Mouse (Mus musculus) liver, embryonic 15.5 days (tissue): ENCODE measurements around the gene Slc5a10. TPM values are rescaled to one million over a fixed set of nuclear protein-coding genes. Genes with fewer than 3 reads are reported as not detected.

ENCODE experiments used
- ATAC-seq: fragments of 200-750 bp; cut with Nextera tagmentation; 2 replicates; pipeline ENCODE4 v1.8.0; 2017; ENCODE audit warnings: moderate number of reproducible peaks, mild to moderate bottlenecking, moderate library complexity; ENCODE audit not compliant: insufficient read depth
- H3K27ac ChIP-seq: fragments of 300-500 bp; sonication (generic); replicated peaks from 2 replicates; pipeline ENCODE4 v1.5.1; 2015; ENCODE audit warnings: mild to moderate bottlenecking, inconsistent platforms
- H3K27me3 ChIP-seq: fragments of 300-500 bp; sonication (generic); 2 replicates; pipeline ENCODE4 v1.6.1; 2015; ENCODE audit warnings: mild to moderate bottlenecking, inconsistent platforms
- H3K36me3 ChIP-seq: fragments of 300-500 bp; sonication (generic); replicated peaks from 2 replicates; pipeline ENCODE4 v1.6.1; 2015; ENCODE audit warnings: moderate library complexity, mild to moderate bottlenecking, inconsistent platforms
- H3K4me1 ChIP-seq: fragments of 300-500 bp; sonication (generic); replicated peaks from 2 replicates; pipeline ENCODE4 v1.6.1; 2015; ENCODE audit warnings: inconsistent platforms
- H3K4me2 ChIP-seq: fragments of 300-500 bp; sonication (generic); 2 replicates; pipeline ENCODE4 v1.6.1; 2015; ENCODE audit warnings: moderate library complexity, mild to moderate bottlenecking, inconsistent platforms
- H3K4me3 ChIP-seq: fragments of 300-500 bp; sonication (generic); replicated peaks from 2 replicates; pipeline ENCODE4 v1.5.1; 2015; ENCODE audit warnings: mild to moderate bottlenecking, inconsistent platforms
- H3K9ac ChIP-seq: fragments of 300-500 bp; sonication (generic); 2 replicates; pipeline ENCODE4 v1.6.1; 2015; ENCODE audit warnings: moderate library complexity, mild to moderate bottlenecking, inconsistent platforms
- H3K9me3 ChIP-seq: fragments of 300-500 bp; sonication (generic); replicated peaks from 2 replicates; pipeline ENCODE4 v1.6.1; 2016; ENCODE audit warnings: inconsistent platforms
- WGBS: fragments of 180-500 bp; shearing (Covaris S2); methylation state at CpG from one replicate; pipeline ENCODE4 v1.1.7; 2015; ENCODE audit warnings: mixed read lengths; ENCODE audit not compliant: insufficient replicate concordance; 5-methylcytosine and 5-hydroxymethylcytosine counted together
- polyA plus RNA-seq: library from polyadenylated mRNA; unstranded; fragments of >200 nt; fragmentation: Nextera tagmentation; extraction: Ambion mirVana; gene quantifications from 2 replicates; pipeline ENCODE4 v1.2.1, GENCODE M21; 2015

Slc5a10 gene
- polyA plus RNA-seq, 1 experiment from 2014 or later = not detected

DNA sequence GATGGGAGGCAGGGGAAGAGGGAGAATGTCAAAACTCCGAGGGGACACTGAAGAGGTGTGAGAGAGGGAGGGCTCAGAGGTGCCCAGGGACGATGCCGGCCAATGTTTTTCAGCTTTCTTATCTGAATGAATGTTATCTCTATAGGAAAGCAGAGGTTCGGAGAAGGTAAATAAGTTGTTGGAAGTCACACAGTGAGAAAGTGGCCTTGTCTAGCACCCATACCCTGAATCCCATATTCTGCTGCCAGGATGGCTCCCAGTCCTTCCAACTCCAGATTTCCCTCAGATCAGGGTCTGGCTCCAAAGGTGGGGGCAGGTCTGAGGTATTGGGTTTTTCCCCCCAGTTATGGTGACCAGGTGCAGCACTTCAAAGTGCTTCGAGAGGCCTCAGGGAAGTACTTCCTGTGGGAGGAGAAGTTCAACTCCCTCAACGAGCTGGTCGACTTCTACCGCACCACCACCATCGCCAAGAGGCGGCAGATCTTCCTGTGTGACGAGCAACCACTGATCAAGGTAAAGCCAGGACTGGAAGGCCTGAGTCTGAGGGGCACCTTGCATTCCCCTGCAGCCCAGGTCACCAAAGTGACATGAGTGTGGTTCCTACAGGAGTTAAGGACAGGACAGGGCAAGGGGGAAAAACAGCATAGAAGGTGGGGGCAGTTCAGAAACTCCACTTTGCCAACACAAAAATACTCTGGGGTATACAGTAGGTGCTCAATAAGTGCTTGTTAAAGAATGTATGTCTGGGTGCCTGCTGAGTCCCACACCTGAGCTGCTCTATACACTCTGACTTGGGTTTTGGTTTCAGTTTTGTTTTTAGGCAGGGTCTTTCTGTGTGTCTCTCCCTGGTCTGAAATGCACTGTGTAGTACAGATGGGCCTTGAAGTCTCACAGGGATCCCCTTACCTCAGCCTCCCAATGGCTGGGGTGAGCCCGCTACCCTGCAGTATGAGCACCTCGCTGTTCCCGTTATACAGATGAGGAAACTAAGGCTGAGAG, 50.8 kb downstream of the Slc5a10 start:
- no peak overlapping the region for H3K4me3 ChIP-seq
- H3K9ac ChIP-seq = no peak overlapping the region
- H3K27ac ChIP-seq = no peak overlapping the region
- 0 out of 2 replicates have a peak, but pooled peaks cover 3% of the 10 kb centered on the region for H3K4me1 ChIP-seq
- H3K27me3 ChIP-seq = peaks cover 14% of the 10 kb centered on the region
- H3K4me2 ChIP-seq = no peak overlapping the region
- WGBS = 49% methylated on average over 14 of the region's 14 CpGs
- H3K9me3 ChIP-seq = no peaks in the 10 kb centered on the region
- no peaks in the 10 kb centered on the region for H3K36me3 ChIP-seq
- ATAC-seq = no peak

DNA sequence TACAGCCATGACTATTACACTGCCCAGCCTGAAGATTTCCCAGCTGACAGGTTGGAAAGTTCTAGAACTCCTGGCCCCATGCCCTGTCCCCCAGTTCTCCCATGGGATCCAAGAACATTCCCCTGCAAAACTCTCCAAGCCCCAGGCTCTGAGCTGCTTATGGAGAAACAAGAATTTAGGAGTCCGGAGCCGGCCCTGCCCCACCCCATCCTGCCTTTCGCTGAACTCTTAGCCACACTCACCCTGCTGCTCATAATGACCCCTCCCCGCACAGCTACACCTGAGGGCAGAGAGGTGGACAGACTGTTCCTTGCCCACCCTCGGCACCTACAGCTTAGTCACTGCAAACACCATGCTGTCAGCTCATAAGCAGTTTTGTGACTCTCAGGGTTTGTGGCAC, 52.8 kb downstream of the Slc5a10 start:
- no peak overlapping the region for H3K4me2 ChIP-seq
- H3K4me3 ChIP-seq = no peak overlapping the region
- H3K27me3 ChIP-seq = no peaks in the 10 kb centered on the region
- no peak for ATAC-seq
- no peak overlapping the region for H3K27ac ChIP-seq
- no peaks in the 10 kb centered on the region for H3K4me1 ChIP-seq
- WGBS = 74% methylated on average over 5 of the region's 5 CpGs
- H3K9ac ChIP-seq = no peak overlapping the region
- H3K36me3 ChIP-seq = no peaks in the 10 kb centered on the region
- no peaks in the 10 kb centered on the region for H3K9me3 ChIP-seq

DNA sequence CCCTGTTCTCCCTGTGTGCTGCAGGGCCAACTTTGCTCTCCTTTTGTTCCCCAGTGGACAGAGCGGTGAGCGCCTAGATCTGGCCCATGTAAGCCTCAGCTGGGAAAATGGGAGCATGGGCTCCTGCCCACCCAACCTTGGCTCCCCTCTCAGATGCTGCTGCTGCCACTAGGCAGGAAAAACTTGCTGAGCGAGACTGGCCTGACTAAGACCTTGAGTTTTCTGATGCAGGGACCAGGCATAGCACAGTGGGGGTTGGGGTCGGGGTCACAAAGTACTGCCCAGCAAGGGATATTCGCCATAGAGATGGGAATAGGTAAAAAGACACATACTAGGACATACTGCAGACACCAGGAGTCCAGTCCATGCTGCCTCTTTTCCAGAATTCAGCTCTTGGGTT, 53.4 kb downstream of the Slc5a10 start:
- Histone ChIP-seq H3K27ac (no peak overlapping the region), H3K4me2 (no peak overlapping the region), H3K9ac (no peak overlapping the region), H3K36me3 (no peaks in the 10 kb centered on the region), H3K9me3 (no peaks in the 10 kb centered on the region), H3K27me3 (no peaks in the 10 kb centered on the region), H3K4me1 (no peaks in the 10 kb centered on the region), H3K4me3 (no peak overlapping the region)
- ATAC-seq = no peak
- WGBS = 67% methylated on average over 5 of the region's 5 CpGs

DNA sequence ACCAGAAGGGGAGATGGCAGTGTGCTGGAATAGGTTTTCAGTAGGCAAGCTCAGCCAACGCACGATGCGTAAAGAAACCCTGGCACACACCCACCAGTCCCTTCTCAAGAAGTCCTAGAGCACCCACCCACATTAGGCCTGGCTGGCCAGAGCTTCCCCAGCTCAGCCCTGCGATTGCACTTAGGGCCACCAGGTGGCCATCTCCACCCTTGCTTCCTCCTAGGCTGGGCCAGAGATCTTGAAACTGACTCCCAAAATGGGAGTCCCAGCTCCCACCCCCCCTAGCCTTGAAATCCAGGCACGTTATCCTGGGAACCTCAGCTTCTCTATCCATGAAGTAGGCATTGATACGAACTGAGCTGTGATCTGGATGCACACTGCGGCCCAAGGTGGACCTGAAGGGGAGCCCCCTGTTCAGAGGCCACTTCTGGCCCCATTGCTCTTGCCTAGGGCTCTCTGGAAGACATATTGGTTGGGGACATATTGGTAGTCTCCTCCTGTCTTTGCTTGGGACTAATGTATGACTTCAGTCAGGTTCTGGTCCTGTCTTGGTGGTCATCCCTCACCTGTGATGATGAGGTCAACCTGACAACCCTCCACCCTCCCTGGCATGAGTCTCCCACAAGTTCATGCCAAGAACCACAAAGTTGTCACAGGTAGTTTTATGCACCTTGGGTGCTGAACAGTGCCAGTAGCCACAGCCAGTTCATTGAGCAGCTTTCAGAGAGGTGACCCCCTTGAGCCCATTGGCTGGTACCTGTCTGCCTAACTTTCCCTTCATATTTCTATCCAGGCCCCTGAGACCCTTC, 54.4 kb downstream of the Slc5a10 start:
- Histone ChIP-seq H3K27ac (no peak overlapping the region), H3K9ac (no peak overlapping the region), H3K9me3 (no peaks in the 10 kb centered on the region), H3K4me3 (no peak overlapping the region), H3K4me2 (no peak overlapping the region), H3K27me3 (no peaks in the 10 kb centered on the region), H3K4me1 (no peaks in the 10 kb centered on the region), H3K36me3 (no peaks in the 10 kb centered on the region)
- 51% methylated on average over 7 of the region's 7 CpGs for WGBS
- no peak for ATAC-seq

DNA sequence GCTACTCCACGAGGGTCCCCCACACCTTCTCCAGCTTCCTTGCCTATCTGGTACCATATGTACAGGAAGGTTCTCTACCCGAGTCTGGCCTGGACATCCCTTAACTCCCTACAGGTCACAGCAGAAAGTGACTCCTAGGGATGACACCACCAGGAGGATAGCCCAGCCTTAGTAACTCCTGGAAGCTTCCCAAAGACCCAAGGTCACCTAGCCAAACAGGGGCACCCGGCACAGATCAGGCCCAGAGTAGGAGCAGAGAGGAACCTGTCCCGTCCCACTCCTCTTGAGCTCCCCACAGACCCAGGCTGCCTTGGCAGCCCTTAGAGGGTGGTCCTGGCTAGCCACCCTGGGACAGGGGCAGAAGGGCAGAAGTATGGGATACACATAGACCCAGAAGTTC, 55.2 kb downstream of the Slc5a10 start:
- no peaks in the 10 kb centered on the region for H3K36me3 ChIP-seq
- no peak overlapping the region for H3K4me3 ChIP-seq
- WGBS = 52% methylated on average over 4 of the region's 4 CpGs
- H3K27me3 ChIP-seq = no peaks in the 10 kb centered on the region
- H3K4me1 ChIP-seq = no peaks in the 10 kb centered on the region
- no peak overlapping the region for H3K27ac ChIP-seq
- no peak for ATAC-seq
- H3K9me3 ChIP-seq = no peaks in the 10 kb centered on the region
- no peak overlapping the region for H3K9ac ChIP-seq
- no peak overlapping the region for H3K4me2 ChIP-seq

DNA sequence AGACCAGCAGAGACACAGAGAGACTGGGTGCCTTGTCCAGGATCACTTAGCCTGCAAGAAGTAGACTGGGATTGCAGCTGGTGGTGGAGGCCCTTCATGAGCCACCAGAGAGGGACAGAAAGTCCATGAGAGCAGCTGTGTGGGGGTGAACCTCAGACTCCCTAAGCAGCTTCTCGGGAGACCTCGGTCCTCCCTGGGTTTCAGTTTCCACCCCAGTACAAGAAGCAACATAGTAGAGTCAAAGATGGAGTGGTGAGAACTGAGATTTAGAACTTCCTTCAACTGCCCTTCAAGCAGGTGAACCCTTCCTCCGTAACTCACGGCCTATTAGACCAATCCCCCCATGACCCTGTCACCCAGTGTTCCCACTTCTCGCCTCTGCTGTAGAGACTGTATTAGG, 58.4 kb downstream of the Slc5a10 start:
- 76% methylated on average over 5 of the region's 5 CpGs for WGBS
- no peak for ATAC-seq
- no peaks in the 10 kb centered on the region for H3K4me1 ChIP-seq

DNA sequence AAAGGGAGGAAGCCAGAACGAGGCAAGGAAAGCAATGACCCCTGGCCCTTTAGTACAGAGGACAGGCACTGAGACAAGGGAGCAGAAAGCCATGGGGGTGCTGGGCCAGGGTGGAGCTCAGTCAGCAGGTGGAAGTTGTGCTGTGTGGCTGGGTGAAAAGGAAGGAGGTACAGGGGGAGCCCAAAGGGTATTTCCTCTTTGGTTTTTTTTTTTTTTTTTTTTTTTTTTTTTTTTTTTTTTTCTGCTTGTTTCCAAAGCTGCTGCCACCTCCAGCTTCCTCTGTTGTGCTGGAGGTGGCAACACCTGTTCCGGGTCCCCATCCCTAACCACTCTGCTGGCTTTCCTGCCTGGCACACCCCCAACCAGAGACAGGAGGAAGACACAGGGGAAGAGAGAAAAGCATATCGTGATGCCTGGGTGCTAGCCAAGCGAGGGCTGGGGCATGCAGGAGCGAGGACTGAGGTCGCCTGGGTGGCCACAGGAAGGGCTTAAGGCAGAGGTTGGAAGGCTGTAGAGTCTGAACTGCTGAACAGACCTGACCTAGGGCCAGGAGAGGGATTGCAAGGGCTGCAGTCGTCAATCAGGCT, 59.7 kb downstream of the Slc5a10 start:
- no peaks in the 10 kb centered on the region for H3K9me3 ChIP-seq
- no peaks in the 10 kb centered on the region for H3K4me1 ChIP-seq
- no peak for ATAC-seq
- 36% methylated on average over 7 of the region's 7 CpGs for WGBS
- no peaks in the 10 kb centered on the region for H3K27me3 ChIP-seq
- no peak overlapping the region for H3K9ac ChIP-seq
- H3K36me3 ChIP-seq = no peaks in the 10 kb centered on the region
- no peak overlapping the region for H3K27ac ChIP-seq
- no peak overlapping the region for H3K4me2 ChIP-seq
- no peak overlapping the region for H3K4me3 ChIP-seq

More for the DNA sequence above, 58.4 kb downstream of the Slc5a10 start:
- H3K36me3 ChIP-seq = no peaks in the 10 kb centered on the region
- H3K9me3 ChIP-seq = no peaks in the 10 kb centered on the region
- no peak overlapping the region for H3K4me2 ChIP-seq
- no peak overlapping the region for H3K27ac ChIP-seq
- no peak overlapping the region for H3K9ac ChIP-seq
- H3K27me3 ChIP-seq = no peaks in the 10 kb centered on the region
- no peak overlapping the region for H3K4me3 ChIP-seq

DNA sequence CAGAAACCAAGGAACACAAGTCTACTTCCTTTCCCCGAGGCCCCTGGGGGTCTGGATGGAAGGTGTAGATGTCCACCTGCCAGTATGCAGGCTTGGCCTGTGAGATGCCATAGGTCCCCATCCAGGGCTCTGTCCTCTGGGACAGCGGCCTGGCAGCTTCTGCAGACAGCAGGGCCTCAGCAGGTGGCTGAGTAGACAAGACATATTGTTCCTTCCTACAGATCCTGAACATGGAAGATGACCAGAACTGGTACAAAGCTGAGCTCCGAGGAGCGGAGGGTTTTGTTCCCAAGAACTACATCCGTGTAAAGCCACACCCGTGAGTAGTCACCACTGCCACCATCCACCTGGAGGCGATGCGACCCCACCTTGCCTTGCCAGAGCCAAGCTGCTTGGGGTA, 60.6 kb downstream of the Slc5a10 start:
- H3K36me3 ChIP-seq = no peaks in the 10 kb centered on the region
- H3K27ac ChIP-seq = no peak overlapping the region
- no peak overlapping the region for H3K4me3 ChIP-seq
- H3K4me1 ChIP-seq = no peaks in the 10 kb centered on the region
- H3K9me3 ChIP-seq = no peaks in the 10 kb centered on the region
- H3K9ac ChIP-seq = no peak overlapping the region
- ATAC-seq = no peak
- WGBS = 57% methylated on average over 8 of the region's 8 CpGs
- H3K4me2 ChIP-seq = no peak overlapping the region
- no peaks in the 10 kb centered on the region for H3K27me3 ChIP-seq

DNA sequence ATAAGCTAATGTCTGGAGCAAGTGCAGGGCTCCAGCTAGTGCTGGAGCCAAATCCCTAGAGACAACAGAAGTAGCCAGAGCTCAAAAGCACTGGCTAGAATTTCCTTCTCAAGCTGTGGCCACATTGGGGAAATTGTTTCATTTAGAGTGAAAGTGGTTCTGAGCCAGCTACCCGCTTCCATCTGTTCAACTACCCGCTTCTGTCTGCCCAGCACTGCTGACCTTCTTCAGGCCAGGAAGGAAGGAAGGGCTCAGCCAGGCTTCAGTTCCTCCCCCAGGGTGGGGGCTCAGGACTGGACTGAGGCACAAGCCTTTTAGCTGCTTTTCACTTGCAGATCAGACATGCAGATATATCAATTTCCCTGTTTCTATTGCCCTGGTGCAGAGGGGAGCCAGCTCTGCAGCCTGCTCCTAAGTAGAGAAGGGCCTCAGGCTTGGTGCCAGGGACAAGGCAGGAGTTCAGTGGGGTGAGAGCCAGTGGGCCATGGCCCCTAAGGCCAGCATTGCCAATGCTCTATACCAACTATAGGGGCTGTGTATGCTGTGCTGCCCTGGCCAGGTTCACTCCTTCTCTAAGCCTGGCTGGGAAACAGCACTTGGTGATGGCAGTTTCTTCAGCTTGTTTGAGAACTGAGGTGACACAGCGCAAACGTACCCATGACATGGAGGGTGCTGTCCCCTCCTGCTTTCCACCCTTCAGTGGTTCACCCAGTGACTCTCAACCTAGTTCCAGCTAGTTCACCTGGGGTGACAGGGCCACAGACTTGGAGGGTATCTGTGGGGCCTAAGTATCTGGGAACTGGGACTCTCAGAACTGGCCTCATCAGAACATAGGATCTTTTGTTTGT, 61.4 kb downstream of the Slc5a10 start:
- ATAC-seq = no peak
- Histone ChIP-seq H3K27ac (no peak overlapping the region), H3K36me3 (no peaks in the 10 kb centered on the region), H3K9ac (no peak overlapping the region), H3K9me3 (no peaks in the 10 kb centered on the region), H3K4me3 (no peak overlapping the region), H3K27me3 (no peaks in the 10 kb centered on the region), H3K4me1 (no peaks in the 10 kb centered on the region), H3K4me2 (no peak overlapping the region)
- 50% methylated on average over 4 of the region's 4 CpGs for WGBS

DNA sequence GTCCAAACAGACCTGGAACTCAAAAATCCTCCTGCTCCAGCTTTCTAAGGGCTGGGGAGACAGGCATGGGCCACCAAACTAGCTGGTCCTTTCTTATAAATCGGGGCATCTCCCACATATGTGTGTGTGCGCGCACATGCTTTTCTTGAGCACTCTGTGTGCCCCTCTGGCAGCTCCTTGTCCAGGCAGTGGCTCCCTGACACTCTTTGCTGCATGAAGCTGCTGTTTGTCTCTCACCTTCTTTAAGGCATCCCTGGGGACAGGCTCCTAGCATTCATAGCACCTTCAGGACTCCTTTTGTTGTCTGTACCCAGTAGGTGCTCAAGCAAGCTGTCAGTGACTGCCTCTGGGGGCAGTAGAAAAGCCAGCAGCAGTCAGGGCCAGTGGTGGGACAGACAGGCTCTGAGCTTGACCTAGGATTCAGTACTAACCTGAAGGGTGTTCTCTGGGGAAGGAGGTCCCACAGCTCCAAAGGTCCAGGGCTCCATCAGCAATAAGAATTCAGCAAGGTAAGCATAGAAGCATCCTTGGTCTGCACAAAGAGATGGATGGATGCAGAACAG, 62.2 kb downstream of the Slc5a10 start:
- Histone ChIP-seq H3K9ac (no peak overlapping the region), H3K36me3 (no peaks in the 10 kb centered on the region), H3K27me3 (no peaks in the 10 kb centered on the region), H3K4me1 (no peaks in the 10 kb centered on the region), H3K9me3 (no peaks in the 10 kb centered on the region), H3K4me3 (no peak overlapping the region), H3K27ac (no peak overlapping the region), H3K4me2 (no peak overlapping the region)
- no peak for ATAC-seq
- 79% methylated on average over 3 of the region's 3 CpGs for WGBS
